Mouse (Mus musculus) C2C12 (cell line): ENCODE data around the gene Gm15155.

Experiments
- CTCF ChIP-seq: IDR thresholded peaks from one replicate; pipeline ENCODE4 v1.5.1; 2011; ENCODE audit not compliant: control insufficient read depth, insufficient read depth, insufficient read length
- MYOD1 ChIP-seq: IDR thresholded peaks from one replicate; pipeline ENCODE4 v1.6.1; 2011; ENCODE audit warnings: low read depth; ENCODE audit not compliant: control insufficient read depth, insufficient read length
- USF1 ChIP-seq: IDR thresholded peaks from one replicate; pipeline ENCODE4 v1.6.1; 2011; ENCODE audit warnings: low read depth, mild to moderate bottlenecking, control low read depth, moderate library complexity

DNA sequence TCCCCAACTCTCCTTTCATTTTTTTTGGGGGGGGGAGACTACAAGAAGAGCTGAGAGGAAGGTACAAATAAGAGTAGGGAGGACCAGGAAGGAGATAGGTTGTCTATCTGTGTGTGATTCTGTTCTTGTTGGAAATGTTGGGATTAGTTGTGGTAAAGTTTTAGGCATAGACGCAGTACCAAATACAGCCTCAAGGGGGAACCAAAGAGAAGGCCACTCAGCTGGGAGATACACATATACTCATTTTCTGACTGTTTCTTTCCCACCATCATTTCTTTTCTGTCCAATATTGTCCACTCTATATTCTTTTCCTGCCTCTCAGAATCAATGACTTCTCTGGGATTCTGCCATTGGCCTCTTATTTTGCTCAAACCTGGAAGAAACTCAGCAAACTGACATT is 19.4 kb downstream of the Gm15155 start:
- TF ChIP-seq CTCF (no peak), MYOD1 (no peak), USF1 (no peak)
